Comparison of ENCODE assay signal across 8 mouse cellular contexts in genomic region chr2:25127206-25127605, GRCm38 (mm10). TPM values are rescaled to one million over a fixed set of nuclear protein-coding genes. Genes with fewer than 3 reads are reported as not detected.
DNase-seq lines count a peak whose midpoint lies in the region; ATAC-seq and TF ChIP-seq lines count a peak whose summit lies in the region.

No protein-coding gene starts in this region.

- peak; percentile 72 for DNase-seq in CD4-positive helper T cell, adult 2 months (ENCODE audit: low read depth, low spot score)
- DNase-seq in adrenal gland, postnatal 10 days, result peak; percentile 83
- peak; percentile 74 for DNase-seq in lung, postnatal 25 days (ENCODE audit: low spot score)
- no peak for DNase-seq in layer of hippocampus, adult 9-10 months (ENCODE audit: low spot score)

- peak; percentile 91; the same call in 1 of the 2 replicates for TF ChIP-seq CTCF in small intestine, adult 2 months (IDR thresholded peaks at IDR 0.05; ENCODE audit: extremely low read depth, insufficient read length, insufficient replicate concordance, low read depth, low read length)

- ATAC-seq in embryonic facial prominence, embryonic 12.5 days (ENCODE audit: insufficient number of reproducible peaks, insufficient read depth, low FRiP score, low TSS enrichment), result no peak
- ATAC-seq in heart, embryonic 14.5 days (ENCODE audit: insufficient number of reproducible peaks, insufficient read depth, low FRiP score, low read depth), result peak; percentile 31; the same call in 1 of the 2 replicates
- ATAC-seq in kidney, embryonic 16.5 days (ENCODE audit: low FRiP score, low TSS enrichment), result peak; percentile 46; the same call in 1 of the 2 replicates

- H3K4me1 ChIP-seq in embryonic facial prominence, embryonic 12.5 days, result peaks cover 12% of the 10 kb centered on the region
- H3K4me1 ChIP-seq in heart, embryonic 14.5 days (ENCODE audit: control insufficient read depth in 2 of 2, insufficient read depth in 2 of 2, low read length in 2 of 2), result peaks cover 30 to 35% of the 10 kb centered on the region in 2 experiments
- peaks cover 27% of the 10 kb centered on the region for H3K4me1 ChIP-seq in kidney, embryonic 16.5 days (ENCODE audit: insufficient read depth, low read length)
- no peaks in the 10 kb centered on the region for H3K4me1 ChIP-seq in small intestine, adult 2 months (ENCODE audit: control insufficient read depth, insufficient read depth, insufficient read length, low read length)

- no peak for TF ChIP-seq POLR2A in small intestine, adult 2 months (IDR thresholded peaks at IDR 0.05; ENCODE audit: low read depth, low read length)

- peak overlapping the region; percentile 81 for H3K27ac ChIP-seq in embryonic facial prominence, embryonic 12.5 days
- H3K27ac ChIP-seq in heart, embryonic 14.5 days (replicated peaks in 1 of 2; ENCODE audit: control insufficient read depth in 1 of 2, insufficient read depth in 1 of 2, low read depth in 2 of 2, low read length in 2 of 2), result peak overlapping the region; percentile 90 to 98
- H3K27ac ChIP-seq in kidney, embryonic 16.5 days (ENCODE audit: low read length), result peak overlapping the region; percentile 58
- H3K27ac ChIP-seq in small intestine, adult 2 months (ENCODE audit: insufficient read depth, low read depth, low read length), result no peak overlapping the region

- no peak overlapping the region for H3K4me2 ChIP-seq in embryonic facial prominence, embryonic 12.5 days (replicated peaks)
- no peak overlapping the region for H3K4me2 ChIP-seq in heart, embryonic 14.5 days (ENCODE audit: low read length)
- H3K4me2 ChIP-seq in kidney, embryonic 16.5 days (replicated peaks; ENCODE audit: low read depth, low read length), result no peak overlapping the region

- 48% methylated on average over 5 of the region's 5 CpGs for WGBS in embryonic facial prominence, embryonic 12.5 days
- WGBS in heart, embryonic 14.5 days, result 37% methylated on average over 5 of the region's 5 CpGs
- 41% methylated on average over 5 of the region's 5 CpGs for WGBS in kidney, embryonic 16.5 days
- WGBS in small intestine, adult 2 months, result 30% methylated on average over 5 of the region's 5 CpGs

- H3K4me3 ChIP-seq in embryonic facial prominence, embryonic 12.5 days, result no peak overlapping the region
- no peak overlapping the region for H3K4me3 ChIP-seq in heart, embryonic 14.5 days (ENCODE audit: control insufficient read depth in 1 of 2, insufficient read depth in 1 of 2, low read depth in 1 of 2, low read length in 2 of 2)
- H3K4me3 ChIP-seq in kidney, embryonic 16.5 days (ENCODE audit: low read length), result no peak overlapping the region
- H3K4me3 ChIP-seq in small intestine, adult 2 months (ENCODE audit: low read depth, low read length), result no peak overlapping the region

- no peaks in the 10 kb centered on the region for H3K36me3 ChIP-seq in embryonic facial prominence, embryonic 12.5 days
- no peaks in the 10 kb centered on the region for H3K36me3 ChIP-seq in heart, embryonic 14.5 days (ENCODE audit: control insufficient read depth, insufficient read depth, low read length)
- no peaks in the 10 kb centered on the region for H3K36me3 ChIP-seq in kidney, embryonic 16.5 days (ENCODE audit: insufficient read depth, low read length)
- no peaks in the 10 kb centered on the region for H3K36me3 ChIP-seq in small intestine, adult 2 months (ENCODE audit: control insufficient read depth, insufficient read depth, low read length)

- H3K27me3 ChIP-seq in embryonic facial prominence, embryonic 12.5 days, result no peaks in the 10 kb centered on the region
- no peaks in the 10 kb centered on the region for H3K27me3 ChIP-seq in heart, embryonic 14.5 days (ENCODE audit: control insufficient read depth, insufficient read depth, low read length)
- no peaks in the 10 kb centered on the region for H3K27me3 ChIP-seq in kidney, embryonic 16.5 days (ENCODE audit: insufficient read depth, low read length)
- H3K27me3 ChIP-seq in small intestine, adult 2 months (ENCODE audit: control insufficient read depth, insufficient read depth, low read length), result no peaks in the 10 kb centered on the region

- no peak overlapping the region for H3K9ac ChIP-seq in embryonic facial prominence, embryonic 12.5 days
- peak overlapping the region; percentile 66 for H3K9ac ChIP-seq in heart, embryonic 14.5 days (ENCODE audit: low read length)
- H3K9ac ChIP-seq in kidney, embryonic 16.5 days (replicated peaks; ENCODE audit: low read length), result peak overlapping the region; percentile 24; the same call in 1 of the 2 replicates

- no peaks in the 10 kb centered on the region for H3K9me3 ChIP-seq in embryonic facial prominence, embryonic 12.5 days
- no peaks in the 10 kb centered on the region for H3K9me3 ChIP-seq in heart, embryonic 14.5 days (ENCODE audit: control insufficient read depth, low read length)
- no peaks in the 10 kb centered on the region for H3K9me3 ChIP-seq in kidney, embryonic 16.5 days (ENCODE audit: low read length)

RNA-seq across cellular contexts. Expression of gene Noxa1, which starts 32.3 kb away (rescaled TPM):
- not detected for total RNA-seq in adrenal gland, postnatal 10 days (2021)
- polyA plus RNA-seq in embryonic facial prominence, embryonic 12.5 days (2016; fragmentation: Nextera tagmentation; extraction: Ambion mirVana), result 0.19 TPM in 1 of 2 replicates, not detected in the other
- polyA plus RNA-seq in heart, embryonic 14.5 days (2014; fragmentation: Nextera tagmentation; extraction: Ambion mirVana), result not detected in 2 replicates
- 0.39 and 0.65 TPM in 2 replicates for polyA plus RNA-seq in kidney, embryonic 16.5 days (2015; fragmentation: Nextera tagmentation; extraction: Ambion mirVana)
- 14.1 and 15.5 TPM in 2 replicates for polyA plus RNA-seq in small intestine, adult 2 months (2012; rRNA removed)

RNA-seq across cellular contexts. Expression of gene Entpd8, which starts 47.1 kb away (rescaled TPM):
- total RNA-seq in adrenal gland, postnatal 10 days (2021), result 1 to 10 TPM; 7.0 to 9.7 TPM
- not detected in 2 replicates for polyA plus RNA-seq in embryonic facial prominence, embryonic 12.5 days (2016; fragmentation: Nextera tagmentation; extraction: Ambion mirVana)
- not detected in 2 replicates for polyA plus RNA-seq in heart, embryonic 14.5 days (2014; fragmentation: Nextera tagmentation; extraction: Ambion mirVana)
- 8.6 and 10.0 TPM in 2 replicates for polyA plus RNA-seq in kidney, embryonic 16.5 days (2015; fragmentation: Nextera tagmentation; extraction: Ambion mirVana)
- 149 and 281 TPM in 2 replicates for polyA plus RNA-seq in small intestine, adult 2 months (2012; rRNA removed)

RNA-seq across cellular contexts. Expression of gene Nrarp, which starts 53.4 kb away (rescaled TPM):
- 10 to 100 TPM; 15.1 to 15.5 TPM for total RNA-seq in adrenal gland, postnatal 10 days (2021)
- 21.3 and 24.7 TPM in 2 replicates for polyA plus RNA-seq in embryonic facial prominence, embryonic 12.5 days (2016; fragmentation: Nextera tagmentation; extraction: Ambion mirVana)
- polyA plus RNA-seq in heart, embryonic 14.5 days (2014; fragmentation: Nextera tagmentation; extraction: Ambion mirVana), result 11.9 and 13.9 TPM in 2 replicates
- polyA plus RNA-seq in kidney, embryonic 16.5 days (2015; fragmentation: Nextera tagmentation; extraction: Ambion mirVana), result 18.4 and 18.8 TPM in 2 replicates
- 24.4 and 39.0 TPM in 2 replicates for polyA plus RNA-seq in small intestine, adult 2 months (2012; rRNA removed)

Comparison
In these comparisons a context has a peak if more than half of its experiments do, and no peak if none do; other contexts are left out.
1. RNA of gene Entpd8, which starts 47.1 kb away (polyA plus RNA-seq): 149 to 281 TPM in small intestine, adult 2 months; 8.6 to 10.0 TPM in kidney, embryonic 16.5 days, not detected in heart, embryonic 14.5 days and not detected in embryonic facial prominence, embryonic 12.5 days; every median in the first group is over 10 times any median in the second.